Mouse (Mus musculus) Patski (cell line): ENCODE results near the gene Myh3. TPM values are rescaled to one million over a fixed set of nuclear protein-coding genes. Genes with fewer than 3 reads are reported as not detected.
"Not testable (repeated sequence)": the region's sequence is repeated elsewhere in the genome, so short reads cannot be mapped to it uniquely, and the experiment has no call there.

ENCODE experiments used
- ATAC-seq: fragments of 100-300 bp; one replicate; pipeline ENCODE4 v1.8.0; 2021
- CTCF ChIA-PET: fragments of 350-600 bp; sonication (Branson Sonifier 250); formaldehyde crosslinking; loops from one replicate; lab custom pipeline; 2022; ENCODE audit warnings: inconsistent platforms; lab: Charles Lee
- POLR2A ChIA-PET: fragments of 350-600 bp; sonication (Branson Sonifier 250); formaldehyde crosslinking; loops from one replicate; lab custom pipeline; 2022; ENCODE audit warnings: antibody characterized with exemption, inconsistent platforms; lab: Charles Lee
- DNase-seq: peaks from one replicate; pipeline ENCODE4 v3.0.0-alpha.2; 2011; ENCODE audit warnings: low read depth, low spot score
- H3K27me3 ChIP-seq: fragments of 371-371 bp; one replicate; pipeline ENCODE4 v1.5.1; 2021
- CTCF ChIP-seq: fragments of 100-300 bp; IDR thresholded peaks from one replicate; pipeline ENCODE4 v1.5.1; 2021
- in situ Hi-C: fragments of 300-500 bp; cut with MboI; formaldehyde crosslinking; loops from 3 replicates; pipeline ENCODE4 v1.11.1; 2018; ENCODE audit warnings: low pct_unique_long_range_greater_than_20kb, mixed read lengths
- polyA plus RNA-seq: library from polyadenylated mRNA; unstranded; gene quantifications from one replicate; pipeline ENCODE4 v1.2.3, GENCODE M21; 2021

Gene Myh3
- polyA plus RNA-seq, 1 experiment from 2014 or later = 0.01 TPM

DNA sequence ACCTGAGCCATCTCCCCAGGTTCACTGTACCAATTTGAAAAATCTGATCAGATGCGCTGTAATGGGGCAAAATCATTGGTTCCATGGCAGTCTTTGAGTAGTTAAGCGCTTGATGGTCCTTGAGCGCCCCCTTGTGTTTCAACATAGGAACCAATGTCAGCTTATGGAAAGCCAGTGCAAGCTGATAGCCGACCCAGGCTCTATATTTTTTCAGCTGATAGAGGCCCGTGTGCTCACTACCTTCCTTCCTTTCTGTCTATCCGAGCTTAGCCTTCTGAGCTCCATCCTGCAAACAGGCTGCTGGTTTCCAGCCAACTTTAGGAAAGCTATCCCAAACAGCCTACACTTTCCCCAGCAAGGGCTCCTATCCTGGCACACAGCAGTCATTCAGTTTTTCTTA is 7.4 kb downstream of the Myh3 start:
- no peak for ATAC-seq
- H3K27me3 ChIP-seq = peaks cover 15% of the 10 kb centered on the region
- in situ Hi-C loops = no loop called here
- ChIA-PET CTCF (interaction anchor here (0.9 to 3.5 kb wide), 13 partner anchors 10 to 185 kb away, joined by 3 to 20 read pairs (median 6); no protein-coding TSS in a partner anchor), POLR2A (no interaction called here)
- TF ChIP-seq CTCF = peak; percentile 81
- DNase-seq = peak; percentile 12

- CTCF ChIA-PET = interaction anchor here (0.9 to 3.5 kb wide), 9 partner anchors 11 to 186 kb away, joined by 3 to 20 read pairs (median 8); no protein-coding TSS in a partner anchor
- peaks cover 15% of the 10 kb centered on the region for H3K27me3 ChIP-seq
- POLR2A ChIA-PET = no interaction called here
- ATAC-seq = no peak
- in situ Hi-C loops = no loop called here
- TF ChIP-seq CTCF = no peak
- DNase-seq = no peak
These were observed 8.5 kb downstream of the Myh3 start for GRCm38 (mm10) chr11:67086467-67087164.

- CTCF ChIA-PET = interaction anchor here (0.9 to 3.5 kb wide), 3 partner anchors 23 to 67 kb away, joined by 3 to 20 read pairs (median 3); no protein-coding TSS in a partner anchor
- ATAC-seq (no peak), DNase-seq (no peak)
- POLR2A ChIA-PET = no interaction called here
- in situ Hi-C loops = no loop called here
- peaks cover 15% of the 10 kb centered on the region for H3K27me3 ChIP-seq
- no peak for TF ChIP-seq CTCF
These were observed 9.1 kb downstream of the Myh3 start for GRCm38 (mm10) chr11:67087225-67087624.

DNA sequence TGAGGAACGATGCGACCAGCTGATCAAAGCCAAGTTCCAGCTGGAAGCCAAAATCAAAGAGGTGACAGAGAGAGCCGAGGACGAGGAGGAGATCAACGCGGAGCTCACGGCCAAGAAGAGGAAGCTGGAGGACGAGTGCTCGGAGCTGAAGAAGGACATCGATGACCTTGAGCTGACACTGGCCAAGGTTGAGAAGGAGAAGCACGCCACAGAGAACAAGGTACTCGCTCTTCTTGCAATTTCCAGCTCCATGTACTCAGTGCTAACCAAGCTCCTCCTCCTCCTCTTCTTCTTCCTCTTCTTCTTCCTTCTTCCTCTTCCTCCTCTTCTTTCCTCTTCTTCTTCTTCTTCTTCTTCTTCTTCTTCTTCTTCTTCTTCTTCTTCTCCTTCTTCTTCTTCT is 14.3 kb downstream of the Myh3 start:
- DNase-seq, in situ Hi-C loops, CTCF ChIA-PET, ATAC-seq, POLR2A ChIA-PET: not testable (repeated sequence)
- H3K27me3 ChIP-seq = peaks cover 13% of the 10 kb centered on the region

DNA sequence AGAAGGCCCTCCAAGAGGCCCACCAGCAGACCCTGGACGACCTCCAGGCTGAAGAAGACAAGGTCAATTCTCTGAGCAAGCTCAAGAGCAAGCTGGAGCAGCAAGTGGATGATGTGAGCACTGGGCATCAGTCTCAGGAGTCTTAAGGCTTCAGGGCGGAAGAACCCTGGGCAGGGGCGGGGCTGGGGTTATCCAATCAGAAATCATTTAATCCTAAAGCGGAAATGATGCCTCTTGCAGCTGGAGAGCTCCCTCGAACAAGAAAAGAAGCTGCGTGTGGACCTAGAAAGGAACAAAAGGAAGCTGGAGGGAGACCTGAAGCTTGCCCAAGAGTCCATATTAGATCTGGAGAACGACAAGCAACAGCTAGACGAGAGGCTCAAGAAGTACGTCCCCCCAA is 15.1 kb downstream of the Myh3 start:
- CTCF ChIA-PET = interaction anchor here (1.2 kb wide), 1 partner anchor 16 kb away, joined by 3 read pairs; no protein-coding TSS in a partner anchor

GRCm38 (mm10) chr11:67093652-67094051 is 15.6 kb downstream of the Myh3 start:
- in situ Hi-C loops = no loop called here
- ATAC-seq (no peak), DNase-seq (no peak)
- CTCF ChIA-PET = interaction anchor here (1.2 to 1.3 kb wide), 2 partner anchors 16 to 19 kb away, joined by 3 to 4 read pairs; no protein-coding TSS in a partner anchor
- POLR2A ChIA-PET = no interaction called here
- peaks cover 7% of the 10 kb centered on the region for H3K27me3 ChIP-seq
- TF ChIP-seq CTCF = no peak

More for the DNA sequence above, 15.1 kb downstream of the Myh3 start:
- H3K27me3 ChIP-seq = peaks cover 9% of the 10 kb centered on the region
- in situ Hi-C loops = no loop called here
- TF ChIP-seq CTCF = no peak
- POLR2A ChIA-PET = no interaction called here
- no peak for ATAC-seq
- no peak for DNase-seq

DNA sequence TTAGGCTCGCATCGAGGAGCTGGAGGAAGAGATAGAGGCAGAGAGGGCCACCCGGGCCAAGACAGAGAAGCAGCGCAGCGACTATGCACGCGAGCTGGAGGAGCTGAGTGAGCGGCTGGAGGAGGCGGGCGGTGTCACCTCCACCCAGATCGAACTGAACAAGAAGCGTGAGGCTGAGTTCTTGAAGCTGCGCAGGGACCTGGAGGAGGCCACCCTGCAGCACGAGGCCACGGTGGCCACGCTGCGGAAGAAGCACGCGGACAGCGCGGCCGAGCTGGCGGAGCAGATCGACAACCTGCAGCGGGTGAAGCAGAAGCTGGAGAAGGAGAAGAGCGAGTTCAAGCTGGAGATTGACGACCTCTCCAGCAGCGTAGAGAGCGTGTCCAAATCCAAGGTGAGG is 16.4 kb downstream of the Myh3 start:
- POLR2A ChIA-PET = no interaction called here
- DNase-seq = no peak
- no peak for TF ChIP-seq CTCF
- CTCF ChIA-PET = interaction anchor here (1.2 to 1.3 kb wide), 2 partner anchors 15 to 18 kb away, joined by 3 to 4 read pairs; no protein-coding TSS in a partner anchor
- peaks cover 13% of the 10 kb centered on the region for H3K27me3 ChIP-seq
- ATAC-seq = no peak
- in situ Hi-C loops = no loop called here

DNA sequence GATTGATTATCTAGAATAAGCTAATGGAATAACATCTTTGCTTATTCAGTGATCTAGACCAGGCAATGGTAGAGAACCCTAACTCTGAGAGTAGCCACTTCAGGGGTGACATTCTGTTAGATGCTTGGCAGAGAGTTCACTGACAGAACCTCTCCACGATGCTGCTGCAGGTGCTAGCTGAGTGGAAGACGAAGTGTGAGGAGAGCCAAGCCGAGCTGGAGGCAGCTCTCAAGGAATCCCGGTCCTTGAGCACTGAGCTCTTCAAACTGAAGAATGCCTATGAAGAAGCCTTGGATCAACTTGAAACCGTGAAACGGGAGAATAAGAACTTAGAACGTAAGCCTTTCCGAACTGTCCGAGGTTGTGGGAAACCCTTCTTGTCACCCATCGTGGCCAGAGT is 19.6 kb downstream of the Myh3 start:
- ATAC-seq (no peak), DNase-seq (no peak)
- peaks cover 16% of the 10 kb centered on the region for H3K27me3 ChIP-seq
- ChIA-PET CTCF (interaction anchor here (1.4 to 6.8 kb wide), 3 partner anchors 11 to 17 kb away, joined by 3 to 36 read pairs (median 4); no protein-coding TSS in a partner anchor), POLR2A (no interaction called here)
- TF ChIP-seq CTCF = no peak
- in situ Hi-C loops = no loop called here

- in situ Hi-C loops = no loop called here
These were observed 20.3 kb downstream of the Myh3 start for GRCm38 (mm10) chr11:67098427-67098826.

GRCm38 (mm10) chr11:67099241-67099640 is 21.1 kb downstream of the Myh3 start:
- POLR2A ChIA-PET = no interaction called here
- TF ChIP-seq CTCF = no peak
- in situ Hi-C loops = no loop called here
- ATAC-seq (no peak), DNase-seq (no peak)
- CTCF ChIA-PET = interaction anchor here (0.7 to 6.8 kb wide), 3 partner anchors 9 to 13 kb away, joined by 3 to 36 read pairs (median 6); no protein-coding TSS in a partner anchor
- peaks cover 26% of the 10 kb centered on the region for H3K27me3 ChIP-seq

More at GRCm38 (mm10) chr11:67098427-67098826, 20.3 kb downstream of the Myh3 start:
- no peak for TF ChIP-seq CTCF
- DNase-seq (no peak), ATAC-seq (no peak)
- peaks cover 19% of the 10 kb centered on the region for H3K27me3 ChIP-seq
- CTCF ChIA-PET = interaction anchor here (1.4 to 6.8 kb wide), 4 partner anchors 11 to 16 kb away, joined by 3 to 36 read pairs (median 5); no protein-coding TSS in a partner anchor
- POLR2A ChIA-PET = no interaction called here

DNA sequence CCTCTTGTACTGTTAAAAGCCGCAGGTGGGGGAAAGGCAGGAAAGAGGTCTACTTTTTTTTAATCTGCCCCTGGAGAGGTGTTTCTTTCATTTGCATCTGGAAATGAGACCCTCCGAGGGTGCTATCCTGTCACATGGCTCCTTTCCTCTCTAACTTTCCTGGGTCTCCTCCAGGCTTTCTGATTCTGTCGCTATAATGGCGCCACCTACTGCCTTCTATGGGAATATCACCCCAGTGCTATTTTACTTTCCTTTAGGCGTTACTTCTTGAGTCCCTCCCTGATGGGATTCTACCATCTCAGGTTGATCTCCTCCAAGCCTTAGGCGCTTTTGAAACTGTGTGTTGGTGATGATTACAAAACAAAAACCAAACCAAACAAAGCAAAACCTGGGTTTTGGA is 22.1 kb downstream of the Myh3 start:
- DNase-seq = no peak
- ChIA-PET CTCF (interaction anchor here (1.6 to 6.8 kb wide), 4 partner anchors 9 to 75 kb away, joined by 6 to 36 read pairs (median 10); partner anchors contain the start of gene Tmem220), POLR2A (no interaction called here)
- H3K27me3 ChIP-seq = peaks cover 27% of the 10 kb centered on the region
- ATAC-seq = no peak
- TF ChIP-seq CTCF = no peak
- in situ Hi-C loops = no loop called here
